In the genomic region with DNA sequence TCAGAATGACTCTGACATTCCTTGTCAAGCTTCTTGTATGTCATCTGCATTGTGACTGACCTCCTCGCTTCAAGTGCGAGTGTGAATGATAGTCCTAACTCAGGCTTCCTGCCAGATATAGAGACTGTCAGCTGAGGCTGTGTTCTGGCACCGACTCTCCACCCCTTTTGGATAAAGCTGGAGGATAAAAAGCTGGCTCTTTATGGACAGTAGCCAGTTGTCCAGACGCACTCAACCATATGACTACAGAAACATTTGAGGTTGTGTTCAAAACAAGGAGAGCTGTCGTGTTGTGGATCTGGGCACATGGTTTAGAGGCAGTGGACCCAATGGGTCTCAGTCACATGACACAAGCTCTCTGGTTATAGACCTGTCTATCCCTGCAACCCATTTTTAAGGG, we compare ENCODE assay signal across 8 mouse cellular contexts.
A peak's percentile ranks its signal among the peaks of the same experiment; 100 is the strongest.
DNase-seq lines count a peak whose midpoint lies in the region; ATAC-seq and TF ChIP-seq lines count a peak whose summit lies in the region.

No protein-coding gene starts in this region.

- 28% methylated on average over 5 of the region's 5 CpGs for WGBS in lung, embryonic 15.5 days
- WGBS in lung, adult 2 months, result 29% methylated on average over 5 of the region's 5 CpGs
- WGBS in forebrain, embryonic 15.5 days, result 24% methylated on average over 5 of the region's 5 CpGs
- WGBS in lung, embryonic 16.5 days, result 27% methylated on average over 5 of the region's 5 CpGs

- no peaks in the 10 kb centered on the region for H3K36me3 ChIP-seq in lung, embryonic 15.5 days
- H3K36me3 ChIP-seq in forebrain, embryonic 15.5 days, result no peaks in the 10 kb centered on the region
- H3K36me3 ChIP-seq in lung, embryonic 16.5 days (ENCODE audit: control insufficient read depth, insufficient read depth, low read length), result no peaks in the 10 kb centered on the region

- ATAC-seq in lung, embryonic 15.5 days (ENCODE audit: borderline replicate concordance, extremely low read depth, low FRiP score, low TSS enrichment), result peak; percentile 67
- peak; percentile 24; the same call in 1 of the 2 replicates for ATAC-seq in forebrain, embryonic 15.5 days (replicated peaks)
- ATAC-seq in lung, embryonic 16.5 days (ENCODE audit: low read depth), result peak; percentile 80
- no peak for ATAC-seq in erythroblast, adult 5-6 weeks (replicated peaks; ENCODE audit: low FRiP score, poor library complexity, severe bottlenecking)

- DNase-seq in lung, adult 2 months, result no peak
- DNase-seq in kidney, adult 11 months, result peak; percentile 73
- DNase-seq in spleen, adult 12 weeks (ENCODE audit: low spot score), result no peak
- DNase-seq in embryo, embryonic 10.5 days (ENCODE audit: low spot score), result no peak

- no peak overlapping the region for H3K4me3 ChIP-seq in lung, embryonic 15.5 days
- no peak overlapping the region for H3K4me3 ChIP-seq in lung, adult 2 months (replicated peaks; ENCODE audit: extremely low read depth, low read depth, low read length)
- no peak overlapping the region for H3K4me3 ChIP-seq in forebrain, embryonic 15.5 days
- H3K4me3 ChIP-seq in lung, embryonic 16.5 days (ENCODE audit: low read length), result no peak overlapping the region

- peaks cover 48% of the 10 kb centered on the region for H3K4me1 ChIP-seq in lung, embryonic 15.5 days
- H3K4me1 ChIP-seq in lung, adult 2 months (ENCODE audit: control insufficient read depth, insufficient read depth, low read length), result peaks cover 11% of the 10 kb centered on the region
- peaks cover 57% of the 10 kb centered on the region for H3K4me1 ChIP-seq in forebrain, embryonic 15.5 days
- H3K4me1 ChIP-seq in lung, embryonic 16.5 days (replicated peaks; ENCODE audit: control insufficient read depth, insufficient read depth, low read length), result peaks cover 39% of the 10 kb centered on the region

- H3K4me2 ChIP-seq in lung, embryonic 15.5 days, result no peak overlapping the region
- no peak overlapping the region for H3K4me2 ChIP-seq in forebrain, embryonic 15.5 days (replicated peaks)
- H3K4me2 ChIP-seq in lung, embryonic 16.5 days (ENCODE audit: low read depth, low read length), result no peak overlapping the region

- H3K27ac ChIP-seq in lung, embryonic 15.5 days, result peak overlapping the region; percentile 34
- H3K27ac ChIP-seq in forebrain, embryonic 15.5 days (replicated peaks), result peak overlapping the region; percentile 90
- H3K27ac ChIP-seq in lung, embryonic 16.5 days (ENCODE audit: low read length), result peak overlapping the region; percentile 28; the same call in 1 of the 2 replicates

- no peak overlapping the region for H3K9ac ChIP-seq in lung, embryonic 15.5 days
- H3K9ac ChIP-seq in forebrain, embryonic 15.5 days (replicated peaks), result no peak overlapping the region
- no peak overlapping the region for H3K9ac ChIP-seq in lung, embryonic 16.5 days (ENCODE audit: low read length)

- TF ChIP-seq POLR2A in lung, adult 2 months (IDR thresholded peaks at IDR 0.05; ENCODE audit: borderline replicate concordance, extremely low read depth, low read depth, low read length), result no peak

- H3K9me3 ChIP-seq in lung, embryonic 15.5 days, result no peaks in the 10 kb centered on the region
- no peaks in the 10 kb centered on the region for H3K9me3 ChIP-seq in forebrain, embryonic 15.5 days
- no peaks in the 10 kb centered on the region for H3K9me3 ChIP-seq in lung, embryonic 16.5 days (ENCODE audit: control insufficient read depth, low read length)

- H3K27me3 ChIP-seq in lung, embryonic 15.5 days, result no peaks in the 10 kb centered on the region
- no peaks in the 10 kb centered on the region for H3K27me3 ChIP-seq in forebrain, embryonic 15.5 days
- H3K27me3 ChIP-seq in lung, embryonic 16.5 days (ENCODE audit: control insufficient read depth, insufficient read depth, low read depth, low read length), result no peaks in the 10 kb centered on the region; the same call in 1 of the 2 replicates

- no peak for TF ChIP-seq CTCF in lung, adult 2 months (IDR thresholded peaks at IDR 0.05; ENCODE audit: insufficient read depth, low read length)

Comparison
In these comparisons a context has a peak if more than half of its experiments do, and no peak if none do; other contexts are left out.
1. H3K27ac ChIP-seq: peak in every context shown above with its lines; median percentile 90 in forebrain, embryonic 15.5 days; 34 in lung, embryonic 15.5 days; 28 in lung, embryonic 16.5 days.